Mouse (Mus musculus) kidney, adult 8-10 months (tissue): ENCODE results near the gene Itpr2.

Experiments used
- DNase-seq, 2 experiments: peaks; one replicate each; pipeline ENCODE4 v3.0.0; 2022

Itpr2 gene

GRCm38 (mm10) chr6:146255656-146256055 is 246.4 kb downstream of the Itpr2 start:
- no peak for DNase-seq

GRCm38 (mm10) chr6:146254931-146255330 is 247.1 kb downstream of the Itpr2 start:
- no peak for DNase-seq

- no peak for DNase-seq
Measured at GRCm38 (mm10) chr6:146254216-146254820, 247.7 kb downstream of the Itpr2 start.

GRCm38 (mm10) chr6:146249096-146249495 is 252.9 kb downstream of the Itpr2 start:
- no peak for DNase-seq

GRCm38 (mm10) chr6:146248341-146248740 is 253.7 kb downstream of the Itpr2 start:
- no peak for DNase-seq

- DNase-seq, result no peak
Measured at GRCm38 (mm10) chr6:146247906-146248305, 254.1 kb downstream of the Itpr2 start.

GRCm38 (mm10) chr6:146246368-146246767 is 255.7 kb downstream of the Itpr2 start:
- peak in 1 of 2 experiments; percentile 44 for DNase-seq

GRCm38 (mm10) chr6:146245888-146246287 is 256.1 kb downstream of the Itpr2 start:
- no peak for DNase-seq

GRCm38 (mm10) chr6:146243068-146243467 is 259.0 kb downstream of the Itpr2 start:
- no peak for DNase-seq

- DNase-seq, result no peak
Measured at GRCm38 (mm10) chr6:146241336-146241735, 260.7 kb downstream of the Itpr2 start.

GRCm38 (mm10) chr6:146235165-146235564 is 266.9 kb downstream of the Itpr2 start:
- no peak for DNase-seq

GRCm38 (mm10) chr6:146234417-146234816 is 267.6 kb downstream of the Itpr2 start:
- DNase-seq, result no peak

GRCm38 (mm10) chr6:146230903-146231302 is 271.1 kb downstream of the Itpr2 start:
- DNase-seq, result no peak

- no peak for DNase-seq
Measured at GRCm38 (mm10) chr6:146230373-146230788, 271.6 kb downstream of the Itpr2 start.

- no peak for DNase-seq
Measured at GRCm38 (mm10) chr6:146229967-146230366, 272.1 kb downstream of the Itpr2 start.

GRCm38 (mm10) chr6:146229519-146229918 is 272.5 kb downstream of the Itpr2 start:
- DNase-seq, result no peak

GRCm38 (mm10) chr6:146228048-146228447 is 274.0 kb downstream of the Itpr2 start:
- DNase-seq, result no peak

GRCm38 (mm10) chr6:146222403-146223063 is 279.5 kb downstream of the Itpr2 start:
- no peak for DNase-seq

- no peak for DNase-seq
Measured at GRCm38 (mm10) chr6:146221371-146222336, 280.4 kb downstream of the Itpr2 start.

GRCm38 (mm10) chr6:146220071-146220470 is 282.0 kb downstream of the Itpr2 start:
- no peak for DNase-seq

- DNase-seq, result no peak
Measured at GRCm38 (mm10) chr6:146219534-146219933, 282.5 kb downstream of the Itpr2 start.

GRCm38 (mm10) chr6:146215302-146215701 is 286.7 kb downstream of the Itpr2 start:
- DNase-seq, result no peak

- DNase-seq, result no peak
Measured at GRCm38 (mm10) chr6:146212339-146212738, 289.7 kb downstream of the Itpr2 start.
